Mouse (Mus musculus): Measurements from ENCODE around the gene Htr3b. TPM values are rescaled to one million over a fixed set of nuclear protein-coding genes. Genes with fewer than 3 reads are reported as not detected.

Htr3b gene
- polyA plus RNA-seq, 1 experiment from 2014 or later: 0.30 TPM

- H3K27me3 ChIP-seq (ENCODE audit: control insufficient read depth, insufficient read depth, low read length): no peaks in the 10 kb centered on the region
- no peak overlapping the region for H3K9ac ChIP-seq (ENCODE audit: low read length)
- WGBS: 42% methylated on average over 12 of the region's 12 CpGs
- H3K27ac ChIP-seq (ENCODE audit: low read length): no peak overlapping the region
- ATAC-seq (ENCODE audit: insufficient read depth, low FRiP score): no peak
- no peak overlapping the region for H3K4me3 ChIP-seq (replicated peaks; ENCODE audit: low read length)
- H3K4me2 ChIP-seq (ENCODE audit: low read depth, low read length): no peak overlapping the region
- no peaks in the 10 kb centered on the region for H3K36me3 ChIP-seq (ENCODE audit: control insufficient read depth, insufficient read depth, low read length)
- H3K4me1 ChIP-seq (ENCODE audit: control insufficient read depth, insufficient read depth, low read length): no peaks in the 10 kb centered on the region
- no peaks in the 10 kb centered on the region for H3K9me3 ChIP-seq (replicated peaks; ENCODE audit: control insufficient read depth, low read length)
Observed at GRCm38 (mm10) chr9:48961314-48961713, 3.5 kb downstream of the Htr3b start.

GRCm38 (mm10) chr9:48947565-48947964 is 17.2 kb downstream of the Htr3b start:
- Histone ChIP-seq H3K27ac (ENCODE audit: low read length) (no peak overlapping the region), H3K9me3 (replicated peaks; ENCODE audit: control insufficient read depth, low read length) (no peaks in the 10 kb centered on the region), H3K36me3 (ENCODE audit: control insufficient read depth, insufficient read depth, low read length) (no peaks in the 10 kb centered on the region), H3K9ac (ENCODE audit: low read length) (no peak overlapping the region), H3K27me3 (ENCODE audit: control insufficient read depth, insufficient read depth, low read length) (no peaks in the 10 kb centered on the region), H3K4me2 (ENCODE audit: low read depth, low read length) (no peak overlapping the region), H3K4me3 (replicated peaks; ENCODE audit: low read length) (no peak overlapping the region), H3K4me1 (ENCODE audit: control insufficient read depth, insufficient read depth, low read length) (no peaks in the 10 kb centered on the region)
- 86% methylated on average over 4 of the region's 4 CpGs for WGBS
- no peak for ATAC-seq (ENCODE audit: insufficient read depth, low FRiP score)

- WGBS: 63% methylated on average over 1 of the region's 1 CpGs
- Histone ChIP-seq H3K27me3 (ENCODE audit: control insufficient read depth, insufficient read depth, low read length) (no peaks in the 10 kb centered on the region), H3K9me3 (replicated peaks; ENCODE audit: control insufficient read depth, low read length) (no peaks in the 10 kb centered on the region), H3K4me2 (ENCODE audit: low read depth, low read length) (no peak overlapping the region), H3K27ac (ENCODE audit: low read length) (no peak overlapping the region), H3K4me3 (replicated peaks; ENCODE audit: low read length) (no peak overlapping the region), H3K9ac (ENCODE audit: low read length) (no peak overlapping the region), H3K4me1 (ENCODE audit: control insufficient read depth, insufficient read depth, low read length) (no peaks in the 10 kb centered on the region), H3K36me3 (ENCODE audit: control insufficient read depth, insufficient read depth, low read length) (no peaks in the 10 kb centered on the region)
- no peak for ATAC-seq (ENCODE audit: insufficient read depth, low FRiP score)
Observed at GRCm38 (mm10) chr9:48942349-48942748, 22.4 kb downstream of the Htr3b start.

GRCm38 (mm10) chr9:48929436-48929835 is 35.4 kb downstream of the Htr3b start:
- H3K9ac ChIP-seq (ENCODE audit: low read length): no peak overlapping the region
- no peak overlapping the region for H3K4me3 ChIP-seq (replicated peaks; ENCODE audit: low read length)
- no peaks in the 10 kb centered on the region for H3K36me3 ChIP-seq (ENCODE audit: control insufficient read depth, insufficient read depth, low read length)
- H3K4me1 ChIP-seq (ENCODE audit: control insufficient read depth, insufficient read depth, low read length): no peaks in the 10 kb centered on the region
- ATAC-seq (ENCODE audit: insufficient read depth, low FRiP score): peak; percentile 21; the same call in 1 of the 2 replicates
- WGBS: 55% methylated on average over 5 of the region's 5 CpGs
- H3K27me3 ChIP-seq (ENCODE audit: control insufficient read depth, insufficient read depth, low read length): no peaks in the 10 kb centered on the region
- H3K9me3 ChIP-seq (replicated peaks; ENCODE audit: control insufficient read depth, low read length): no peaks in the 10 kb centered on the region
- H3K4me2 ChIP-seq (ENCODE audit: low read depth, low read length): no peak overlapping the region
- no peak overlapping the region for H3K27ac ChIP-seq (ENCODE audit: low read length)

GRCm38 (mm10) chr9:48928781-48929180 is 36.0 kb downstream of the Htr3b start:
- Histone ChIP-seq H3K27ac (ENCODE audit: low read length) (no peak overlapping the region), H3K4me2 (ENCODE audit: low read depth, low read length) (no peak overlapping the region), H3K9ac (ENCODE audit: low read length) (no peak overlapping the region), H3K4me1 (ENCODE audit: control insufficient read depth, insufficient read depth, low read length) (no peaks in the 10 kb centered on the region), H3K27me3 (ENCODE audit: control insufficient read depth, insufficient read depth, low read length) (no peaks in the 10 kb centered on the region), H3K36me3 (ENCODE audit: control insufficient read depth, insufficient read depth, low read length) (no peaks in the 10 kb centered on the region), H3K4me3 (replicated peaks; ENCODE audit: low read length) (no peak overlapping the region), H3K9me3 (replicated peaks; ENCODE audit: control insufficient read depth, low read length) (no peaks in the 10 kb centered on the region)
- 56% methylated on average over 3 of the region's 3 CpGs for WGBS
- no peak for ATAC-seq (ENCODE audit: insufficient read depth, low FRiP score)

- Histone ChIP-seq H3K9ac (ENCODE audit: low read length) (no peak overlapping the region), H3K27ac (ENCODE audit: low read length) (no peak overlapping the region), H3K9me3 (replicated peaks; ENCODE audit: control insufficient read depth, low read length) (no peaks in the 10 kb centered on the region), H3K4me1 (ENCODE audit: control insufficient read depth, insufficient read depth, low read length) (no peaks in the 10 kb centered on the region), H3K4me3 (replicated peaks; ENCODE audit: low read length) (no peak overlapping the region), H3K27me3 (ENCODE audit: control insufficient read depth, insufficient read depth, low read length) (no peaks in the 10 kb centered on the region), H3K4me2 (ENCODE audit: low read depth, low read length) (no peak overlapping the region), H3K36me3 (ENCODE audit: control insufficient read depth, insufficient read depth, low read length) (no peaks in the 10 kb centered on the region)
- 63% methylated on average over 18 of the region's 18 CpGs for WGBS
- peak; percentile 33; the same call in 1 of the 2 replicates for ATAC-seq (ENCODE audit: insufficient read depth, low FRiP score)
Observed at GRCm38 (mm10) chr9:48916011-48916788, 48.6 kb downstream of the Htr3b start.

- no peaks in the 10 kb centered on the region for H3K27me3 ChIP-seq (ENCODE audit: control insufficient read depth, insufficient read depth, low read length)
- no peak within 1 kb of the TSS for H3K9ac ChIP-seq (ENCODE audit: low read length)
- H3K9me3 ChIP-seq (replicated peaks; ENCODE audit: control insufficient read depth, low read length): no peaks in the 10 kb centered on the region
- H3K4me3 ChIP-seq (replicated peaks; ENCODE audit: low read length): no peak within 1 kb of the TSS
- peak; percentile 53; the same call in 1 of the 2 replicates for ATAC-seq (ENCODE audit: insufficient read depth, low FRiP score)
- no peak within 1 kb of the TSS for H3K4me2 ChIP-seq (ENCODE audit: low read depth, low read length)
- H3K36me3 ChIP-seq (ENCODE audit: control insufficient read depth, insufficient read depth, low read length): no peaks in the 10 kb centered on the region
- H3K4me1 ChIP-seq (ENCODE audit: control insufficient read depth, insufficient read depth, low read length): no peaks in the 10 kb centered on the region
- WGBS: 2% methylated on average over 9 of the region's 9 CpGs
- H3K27ac ChIP-seq (ENCODE audit: low read length): no peak within 1 kb of the TSS
Observed at GRCm38 (mm10) chr9:48910885-48911537, 53.8 kb downstream of the Htr3b start, which contains the start of gene Htr3a. Gene Htr3a (minus strand): TSS chr9:48911099.

GRCm38 (mm10) chr9:48904421-48904820 is 60.4 kb downstream of the Htr3b start:
- Histone ChIP-seq H3K36me3 (ENCODE audit: control insufficient read depth, insufficient read depth, low read length) (no peaks in the 10 kb centered on the region), H3K4me2 (ENCODE audit: low read depth, low read length) (no peak overlapping the region), H3K27me3 (ENCODE audit: control insufficient read depth, insufficient read depth, low read length) (no peaks in the 10 kb centered on the region), H3K4me1 (ENCODE audit: control insufficient read depth, insufficient read depth, low read length) (no peaks in the 10 kb centered on the region), H3K9me3 (replicated peaks; ENCODE audit: control insufficient read depth, low read length) (no peaks in the 10 kb centered on the region), H3K4me3 (replicated peaks; ENCODE audit: low read length) (no peak overlapping the region), H3K9ac (ENCODE audit: low read length) (no peak overlapping the region), H3K27ac (ENCODE audit: low read length) (no peak overlapping the region)
- ATAC-seq (ENCODE audit: insufficient read depth, low FRiP score): no peak
- WGBS: 77% methylated on average over 5 of the region's 5 CpGs

GRCm38 (mm10) chr9:48903766-48904165 is 61.0 kb downstream of the Htr3b start:
- no peaks in the 10 kb centered on the region for H3K9me3 ChIP-seq (replicated peaks; ENCODE audit: control insufficient read depth, low read length)
- 77% methylated on average over 2 of the region's 2 CpGs for WGBS
- no peak overlapping the region for H3K9ac ChIP-seq (ENCODE audit: low read length)
- H3K27me3 ChIP-seq (ENCODE audit: control insufficient read depth, insufficient read depth, low read length): no peaks in the 10 kb centered on the region
- ATAC-seq (ENCODE audit: insufficient read depth, low FRiP score): no peak
- no peaks in the 10 kb centered on the region for H3K4me1 ChIP-seq (ENCODE audit: control insufficient read depth, insufficient read depth, low read length)
- H3K4me3 ChIP-seq (replicated peaks; ENCODE audit: low read length): no peak overlapping the region
- H3K4me2 ChIP-seq (ENCODE audit: low read depth, low read length): no peak overlapping the region
- H3K27ac ChIP-seq (ENCODE audit: low read length): no peak overlapping the region
- H3K36me3 ChIP-seq (ENCODE audit: control insufficient read depth, insufficient read depth, low read length): no peaks in the 10 kb centered on the region

Data from stomach, embryonic 16.5 days (tissue).